Mouse (Mus musculus): ENCODE data around the gene Phc2. TPM values are rescaled to one million over a fixed set of nuclear protein-coding genes. Genes with fewer than 3 reads are reported as not detected.

Gene Phc2
- polyA plus RNA-seq, 1 experiment, result 196 TPM

GRCm38 (mm10) chr4:128734217-128734616, 79.7 kb downstream of the Phc2 start:
- DNase-seq (ENCODE audit: low read depth), result peak; percentile 92
- TF ChIP-seq CTCF (IDR thresholded peaks at IDR 0.05; ENCODE audit: borderline replicate concordance, extremely low read depth, insufficient read depth, insufficient read length) (no peak), POLR2A (IDR thresholded peaks at IDR 0.05; ENCODE audit: borderline replicate concordance, extremely low read depth, insufficient read depth, insufficient read length, poor library complexity, severe bottlenecking) (no peak)

GRCm38 (mm10) chr4:128734721-128735671, 80.5 kb downstream of the Phc2 start:
- DNase-seq (ENCODE audit: low read depth), result no peak
- TF ChIP-seq POLR2A (IDR thresholded peaks at IDR 0.05; ENCODE audit: borderline replicate concordance, extremely low read depth, insufficient read depth, insufficient read length, poor library complexity, severe bottlenecking), result no peak
- no peak for TF ChIP-seq CTCF (IDR thresholded peaks at IDR 0.05; ENCODE audit: borderline replicate concordance, extremely low read depth, insufficient read depth, insufficient read length)

- TF ChIP-seq CTCF (IDR thresholded peaks at IDR 0.05; ENCODE audit: borderline replicate concordance, extremely low read depth, insufficient read depth, insufficient read length), result no peak
- TF ChIP-seq POLR2A (IDR thresholded peaks at IDR 0.05; ENCODE audit: borderline replicate concordance, extremely low read depth, insufficient read depth, insufficient read length, poor library complexity, severe bottlenecking), result no peak
- peak; percentile 93 for DNase-seq (ENCODE audit: low read depth)
Measured at GRCm38 (mm10) chr4:128737137-128737589, 82.7 kb downstream of the Phc2 start.

- TF ChIP-seq CTCF (IDR thresholded peaks at IDR 0.05; ENCODE audit: borderline replicate concordance, extremely low read depth, insufficient read depth, insufficient read length), result no peak
- TF ChIP-seq POLR2A (IDR thresholded peaks at IDR 0.05; ENCODE audit: borderline replicate concordance, extremely low read depth, insufficient read depth, insufficient read length, poor library complexity, severe bottlenecking), result no peak
- DNase-seq (ENCODE audit: low read depth), result peak; percentile 61
Measured at GRCm38 (mm10) chr4:128737825-128738610, 83.5 kb downstream of the Phc2 start.

GRCm38 (mm10) chr4:128740878-128741277, 86.4 kb downstream of the Phc2 start:
- no peak for DNase-seq (ENCODE audit: low read depth)

GRCm38 (mm10) chr4:128741906-128742305, 87.4 kb downstream of the Phc2 start:
- no peak for TF ChIP-seq POLR2A (IDR thresholded peaks at IDR 0.05; ENCODE audit: borderline replicate concordance, extremely low read depth, insufficient read depth, insufficient read length, poor library complexity, severe bottlenecking)
- TF ChIP-seq CTCF (IDR thresholded peaks at IDR 0.05; ENCODE audit: borderline replicate concordance, extremely low read depth, insufficient read depth, insufficient read length), result no peak
- no peak for DNase-seq (ENCODE audit: low read depth)

More at GRCm38 (mm10) chr4:128740878-128741277, 86.4 kb downstream of the Phc2 start:
- no peak for TF ChIP-seq POLR2A (IDR thresholded peaks at IDR 0.05; ENCODE audit: borderline replicate concordance, extremely low read depth, insufficient read depth, insufficient read length, poor library complexity, severe bottlenecking)
- no peak for TF ChIP-seq CTCF (IDR thresholded peaks at IDR 0.05; ENCODE audit: borderline replicate concordance, extremely low read depth, insufficient read depth, insufficient read length)

GRCm38 (mm10) chr4:128742379-128742970, 88.0 kb downstream of the Phc2 start:
- no peak for DNase-seq (ENCODE audit: low read depth)
- no peak for TF ChIP-seq POLR2A (IDR thresholded peaks at IDR 0.05; ENCODE audit: borderline replicate concordance, extremely low read depth, insufficient read depth, insufficient read length, poor library complexity, severe bottlenecking)
- TF ChIP-seq CTCF (IDR thresholded peaks at IDR 0.05; ENCODE audit: borderline replicate concordance, extremely low read depth, insufficient read depth, insufficient read length), result no peak

- TF ChIP-seq CTCF (IDR thresholded peaks at IDR 0.05; ENCODE audit: borderline replicate concordance, extremely low read depth, insufficient read depth, insufficient read length), result no peak
- TF ChIP-seq POLR2A (IDR thresholded peaks at IDR 0.05; ENCODE audit: borderline replicate concordance, extremely low read depth, insufficient read depth, insufficient read length, poor library complexity, severe bottlenecking), result no peak
- DNase-seq (ENCODE audit: low read depth), result no peak
Measured at GRCm38 (mm10) chr4:128743031-128743626, 88.6 kb downstream of the Phc2 start.

GRCm38 (mm10) chr4:128745160-128745559, 90.7 kb downstream of the Phc2 start:
- TF ChIP-seq POLR2A (IDR thresholded peaks at IDR 0.05; ENCODE audit: borderline replicate concordance, extremely low read depth, insufficient read depth, insufficient read length, poor library complexity, severe bottlenecking) (no peak), CTCF (IDR thresholded peaks at IDR 0.05; ENCODE audit: borderline replicate concordance, extremely low read depth, insufficient read depth, insufficient read length) (no peak)

GRCm38 (mm10) chr4:128747614-128748270, 93.2 kb downstream of the Phc2 start:
- DNase-seq (ENCODE audit: low read depth), result no peak
- TF ChIP-seq POLR2A (IDR thresholded peaks at IDR 0.05; ENCODE audit: borderline replicate concordance, extremely low read depth, insufficient read depth, insufficient read length, poor library complexity, severe bottlenecking) (no peak), CTCF (IDR thresholded peaks at IDR 0.05; ENCODE audit: borderline replicate concordance, extremely low read depth, insufficient read depth, insufficient read length) (no peak)

More at GRCm38 (mm10) chr4:128745160-128745559, 90.7 kb downstream of the Phc2 start:
- no peak for DNase-seq (ENCODE audit: low read depth)
